In genomic region chr7:101391909-101392479, GRCm38 (mm10) we compare ENCODE assay signal across 13 mouse cellular contexts. TPM values are rescaled to one million over a fixed set of nuclear protein-coding genes. Genes with fewer than 3 reads are reported as not detected.
A peak's percentile ranks its signal among the peaks of the same experiment; 100 is the strongest.
DNase-seq lines count a peak whose midpoint lies in the region; ATAC-seq lines count a peak whose summit lies in the region.
"Had no signal": no experiment of that assay in that cellular context is flagged by ENCODE, and none has a peak within 500 bp of the region (broad histone marks: within the 10 kb centered on the region; RNA-seq: fewer than 3 reads in every experiment).

No protein-coding gene starts in this region.

- H3K4me2 ChIP-seq in heart, embryonic 12.5 days = no peak overlapping the region
- H3K4me2 ChIP-seq in embryonic facial prominence, embryonic 12.5 days (replicated peaks) = no peak overlapping the region
- H3K4me2 ChIP-seq in limb, embryonic 12.5 days = no peak overlapping the region

- H3K27me3 ChIP-seq in heart, embryonic 12.5 days (replicated peaks) = no peaks in the 10 kb centered on the region
- H3K27me3 ChIP-seq in embryonic facial prominence, embryonic 12.5 days = no peaks in the 10 kb centered on the region
- no peaks in the 10 kb centered on the region for H3K27me3 ChIP-seq in limb, embryonic 12.5 days

- DNase-seq in heart, postnatal 4 days = no peak
- DNase-seq in kidney, postnatal 10 days = peak; percentile 45
- no peak for DNase-seq in kidney, postnatal 36 days
- DNase-seq in left cerebral cortex, postnatal 36 days (ENCODE audit: low spot score in 2 of 2) = no peak
- DNase-seq: adrenal gland, adult 2 months; left cerebral cortex, postnatal 4 days; thymus, adult 2 months had no signal

- H3K27ac ChIP-seq in heart, embryonic 12.5 days (ENCODE audit: poor library complexity, severe bottlenecking) = peak overlapping the region; percentile 41; the same call in 1 of the 2 replicates
- H3K27ac ChIP-seq in embryonic facial prominence, embryonic 12.5 days = peak overlapping the region; percentile 91
- peak overlapping the region; percentile 86 for H3K27ac ChIP-seq in limb, embryonic 12.5 days

- H3K4me3 ChIP-seq in heart, embryonic 12.5 days = no peak overlapping the region
- H3K4me3 ChIP-seq in embryonic facial prominence, embryonic 12.5 days = no peak overlapping the region
- H3K4me3 ChIP-seq in limb, embryonic 12.5 days (replicated peaks) = no peak overlapping the region

- no peaks in the 10 kb centered on the region for H3K9me3 ChIP-seq in heart, embryonic 12.5 days (replicated peaks)
- H3K9me3 ChIP-seq in embryonic facial prominence, embryonic 12.5 days = no peaks in the 10 kb centered on the region
- H3K9me3 ChIP-seq in limb, embryonic 12.5 days = no peaks in the 10 kb centered on the region

- 56% methylated on average over 4 of the region's 4 CpGs for whole genome bisulfite sequencing in heart, embryonic 12.5 days
- WGBS in embryonic facial prominence, embryonic 12.5 days = 59% methylated on average over 4 of the region's 4 CpGs
- WGBS in limb, embryonic 12.5 days = 81% methylated on average over 4 of the region's 4 CpGs

- H3K36me3 ChIP-seq in heart, embryonic 12.5 days = peaks cover 25% of the 10 kb centered on the region
- H3K36me3 ChIP-seq in embryonic facial prominence, embryonic 12.5 days = 0 out of 2 replicates have a peak, but pooled peaks cover 2% of the 10 kb centered on the region
- H3K36me3 ChIP-seq in limb, embryonic 12.5 days = peaks cover 11% of the 10 kb centered on the region

- ATAC-seq in heart, embryonic 12.5 days (ENCODE audit: insufficient number of reproducible peaks, low FRiP score) = no peak
- ATAC-seq in embryonic facial prominence, embryonic 12.5 days (ENCODE audit: insufficient number of reproducible peaks, insufficient read depth, low FRiP score, low TSS enrichment) = no peak
- no peak for ATAC-seq in limb, embryonic 12.5 days (ENCODE audit: insufficient number of reproducible peaks, insufficient read depth, low FRiP score, low TSS enrichment, low read depth)
- ATAC-seq: forebrain, embryonic 14.5 days had no signal

- intact Hi-C loops in left cerebral cortex, postnatal 36 days (cut with DNase I) = no loop called here

- peaks cover 67% of the 10 kb centered on the region for H3K4me1 ChIP-seq in heart, embryonic 12.5 days (replicated peaks)
- peaks cover 33% of the 10 kb centered on the region for H3K4me1 ChIP-seq in embryonic facial prominence, embryonic 12.5 days
- peaks cover 40% of the 10 kb centered on the region for H3K4me1 ChIP-seq in limb, embryonic 12.5 days (replicated peaks)

- no peak overlapping the region for H3K9ac ChIP-seq in heart, embryonic 12.5 days
- H3K9ac ChIP-seq in embryonic facial prominence, embryonic 12.5 days = no peak overlapping the region
- no peak overlapping the region for H3K9ac ChIP-seq in limb, embryonic 12.5 days (replicated peaks)

RNA-seq across cellular contexts. Expression of gene Gm45837, which starts 18.7 kb away (rescaled TPM):
- polyA plus RNA-seq in heart, embryonic 12.5 days (2016; fragmentation: Nextera tagmentation; extraction: Ambion mirVana) = 0.74 and 2.9 TPM in 2 replicates
- 1 to 10 TPM in 1 of 2 experiments, not detected in 1; 7.4 TPM for total RNA-seq in heart, postnatal 4 days (2021)
- polyA plus RNA-seq in embryonic facial prominence, embryonic 12.5 days (2016; fragmentation: Nextera tagmentation; extraction: Ambion mirVana) = not detected in 2 replicates
- polyA plus RNA-seq in limb, embryonic 12.5 days (2016; fragmentation: Nextera tagmentation; extraction: Ambion mirVana) = not detected in 2 replicates
- total RNA-seq in left cerebral cortex, postnatal 36 days (2021) = 1 to 10 TPM in 1 of 2 experiments, not detected in 1; 1.7 TPM
- total RNA-seq: adrenal gland, adult 2 months; megakaryocyte-erythroid progenitor cell, adult 5-6 weeks had no signal
- polyA plus RNA-seq: forebrain, embryonic 14.5 days; gonadal fat pad, adult 2 months; thymus, adult 2 months had no signal

RNA-seq across cellular contexts. Expression of gene Pde2a, which starts 29.5 kb away (rescaled TPM):
- polyA plus RNA-seq in heart, embryonic 12.5 days (2016; fragmentation: Nextera tagmentation; extraction: Ambion mirVana) = 3.2 and 6.2 TPM in 2 replicates
- total RNA-seq in heart, postnatal 4 days (2021) = 10 to 100 TPM; 42.4 to 42.8 TPM
- polyA plus RNA-seq in embryonic facial prominence, embryonic 12.5 days (2016; fragmentation: Nextera tagmentation; extraction: Ambion mirVana) = 20.4 and 21.3 TPM in 2 replicates
- 8.9 and 9.0 TPM in 2 replicates for polyA plus RNA-seq in limb, embryonic 12.5 days (2016; fragmentation: Nextera tagmentation; extraction: Ambion mirVana)
- 100 to 1,000 TPM; 349 to 377 TPM for total RNA-seq in left cerebral cortex, postnatal 36 days (2021)

RNA-seq across cellular contexts. Expression of gene Arap1, which starts 44.1 kb away (rescaled TPM):
- polyA plus RNA-seq in heart, embryonic 12.5 days (2016; fragmentation: Nextera tagmentation; extraction: Ambion mirVana) = 19.9 and 22.5 TPM in 2 replicates
- 10 to 100 TPM; 44.5 to 44.8 TPM for total RNA-seq in heart, postnatal 4 days (2021)
- 23.9 and 29.7 TPM in 2 replicates for polyA plus RNA-seq in embryonic facial prominence, embryonic 12.5 days (2016; fragmentation: Nextera tagmentation; extraction: Ambion mirVana)
- polyA plus RNA-seq in limb, embryonic 12.5 days (2016; fragmentation: Nextera tagmentation; extraction: Ambion mirVana) = 18.0 and 24.0 TPM in 2 replicates
- 10 to 100 TPM; 16.5 to 17.6 TPM for total RNA-seq in left cerebral cortex, postnatal 36 days (2021)

Comparison
In these comparisons a context has a peak if more than half of its experiments do, and no peak if none do; other contexts are left out.
1. H3K27ac ChIP-seq: peak in every context shown above with its lines; median percentile 91 in embryonic facial prominence, embryonic 12.5 days; 86 in limb, embryonic 12.5 days; 41 in heart, embryonic 12.5 days.